Mouse (Mus musculus) heart, adult 18-20 months (tissue): ENCODE results near the gene Kif1b. TPM values are rescaled to one million over a fixed set of nuclear protein-coding genes. Genes with fewer than 3 reads are reported as not detected.
"Not testable (repeated sequence)": the region's sequence is repeated elsewhere in the genome, so short reads cannot be mapped to it uniquely, and the experiment has no call there.

Source experiments
- DNase-seq, 2 experiments: peaks; one replicate each; pipeline ENCODE4 v3.0.0; 2021 to 2022; ENCODE audit warnings: mixed read lengths in 1 of 2
- total RNA-seq, 2 experiments: library from RNA; stranded (reverse); gene quantifications; 2 replicates each; pipeline ENCODE4 v1.2.3; 2021

The Kif1b gene
- total RNA-seq, 2 experiments from 2014 or later, result 154 to 180 TPM

GRCm38 (mm10) chr4:149270541-149270940 lies 37.0 kb downstream of the Kif1b start:
- no peak for DNase-seq

DNA sequence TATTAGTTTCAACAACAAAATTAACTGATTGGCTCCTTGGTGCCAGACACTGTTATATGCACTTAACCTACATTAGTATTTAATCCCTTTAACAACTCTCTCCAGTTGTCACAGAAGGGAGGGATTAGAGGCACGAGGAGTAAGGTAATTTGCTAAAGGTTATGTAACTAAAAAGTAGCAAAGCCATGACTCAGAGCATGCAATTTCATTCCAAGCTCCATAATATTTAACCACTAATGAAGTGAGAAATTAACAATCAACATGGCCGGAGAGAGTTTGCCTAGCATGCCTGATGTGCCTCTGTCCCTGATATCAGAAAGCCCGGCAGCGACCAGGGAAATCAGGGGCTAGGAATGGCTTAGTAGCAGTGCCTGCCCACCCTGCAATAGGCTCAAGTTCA lies 38.5 kb downstream of the Kif1b start:
- DNase-seq, result no peak

GRCm38 (mm10) chr4:149264895-149265294 lies 42.6 kb downstream of the Kif1b start:
- DNase-seq, result no peak

GRCm38 (mm10) chr4:149263218-149263617 lies 44.3 kb downstream of the Kif1b start:
- no peak for DNase-seq

- no peak for DNase-seq
These were observed 46.0 kb downstream of the Kif1b start for GRCm38 (mm10) chr4:149261466-149261865.

DNA sequence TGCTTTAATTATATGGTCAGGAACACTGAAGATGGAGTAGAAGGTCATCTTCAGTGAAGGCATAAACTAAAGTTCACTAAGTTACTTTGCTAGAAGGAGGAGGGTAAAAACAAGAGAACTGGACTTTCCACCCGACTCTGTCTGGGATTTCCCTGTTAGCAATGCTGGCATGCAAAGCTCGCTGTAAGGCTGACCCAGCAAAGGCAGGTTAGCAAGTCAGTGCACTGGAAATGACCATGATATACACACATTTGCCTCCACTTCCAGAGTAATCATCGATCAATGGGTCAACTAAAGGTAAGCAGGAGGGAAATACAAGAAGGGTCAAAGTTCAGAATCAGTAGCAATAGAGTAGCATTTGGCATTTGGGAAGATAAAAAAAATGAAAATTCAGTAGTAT lies 46.6 kb downstream of the Kif1b start:
- no peak for DNase-seq

- no peak for DNase-seq
These were observed 48.0 kb downstream of the Kif1b start for GRCm38 (mm10) chr4:149259391-149260094.

DNA sequence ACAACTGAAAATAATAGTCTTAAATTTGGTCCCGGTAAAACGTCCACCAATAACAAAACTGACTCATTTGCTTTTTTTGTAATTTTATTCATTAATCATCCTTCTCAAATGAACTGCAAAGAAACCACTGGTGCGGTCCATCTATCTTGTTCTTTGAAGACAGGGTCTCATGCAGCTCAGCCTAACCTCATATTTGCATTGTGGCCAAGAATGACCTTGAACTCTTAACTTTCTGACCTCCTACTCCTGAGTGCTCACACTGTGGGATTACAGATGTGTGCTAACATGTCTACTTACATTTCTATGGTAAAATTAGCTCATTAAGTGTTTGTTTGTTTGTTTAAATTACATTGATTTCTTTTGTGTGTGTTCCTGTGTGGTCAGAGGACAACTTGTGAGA lies 48.6 kb downstream of the Kif1b start:
- DNase-seq, result no peak

- no peak for DNase-seq
These were observed 50.8 kb downstream of the Kif1b start for GRCm38 (mm10) chr4:149256511-149257300.

GRCm38 (mm10) chr4:149255277-149256270 lies 51.9 kb downstream of the Kif1b start:
- peak in 1 of 2 experiments; percentile 16 for DNase-seq

- DNase-seq, result no peak
These were observed 52.7 kb downstream of the Kif1b start for GRCm38 (mm10) chr4:149254827-149255226.

DNA sequence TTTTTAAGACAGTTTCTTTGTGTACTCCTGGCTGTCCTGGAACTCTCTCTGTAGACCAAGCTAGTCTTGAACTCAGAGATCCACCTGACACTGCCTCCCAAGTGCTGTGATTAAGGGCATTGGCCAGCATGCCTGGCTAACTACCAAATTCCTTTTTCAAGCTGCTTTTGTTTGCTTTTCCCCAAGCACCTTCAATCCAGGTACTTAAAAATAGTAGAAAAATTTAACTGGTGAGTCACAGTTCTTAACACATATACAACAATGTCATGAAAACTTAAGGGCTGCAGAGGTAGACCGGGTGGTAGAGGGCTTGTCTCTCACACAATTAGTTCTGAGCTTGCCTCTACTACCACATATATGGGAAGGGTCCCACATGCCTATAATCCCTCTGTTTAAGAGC lies 58.2 kb downstream of the Kif1b start:
- no peak for DNase-seq

DNA sequence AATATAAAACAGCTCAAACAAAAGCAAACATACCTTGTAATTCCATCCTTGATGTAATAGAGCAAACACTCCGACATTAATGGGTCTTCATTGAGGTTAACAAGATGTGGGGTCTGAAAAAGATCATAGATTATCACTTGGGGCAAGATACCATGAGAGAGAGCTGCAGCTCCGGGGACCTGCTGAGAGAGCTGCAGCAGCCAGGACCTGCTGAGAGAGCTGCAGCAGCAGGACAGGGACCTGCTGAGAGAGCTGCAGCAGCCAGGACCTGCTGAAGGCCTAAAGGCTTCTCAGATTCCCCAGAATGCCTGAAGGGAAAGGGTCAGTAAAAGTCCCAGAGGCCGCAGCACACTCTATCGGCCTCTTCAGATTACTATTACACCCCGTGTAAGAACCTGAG lies 59.7 kb downstream of the Kif1b start:
- no peak for DNase-seq

DNA sequence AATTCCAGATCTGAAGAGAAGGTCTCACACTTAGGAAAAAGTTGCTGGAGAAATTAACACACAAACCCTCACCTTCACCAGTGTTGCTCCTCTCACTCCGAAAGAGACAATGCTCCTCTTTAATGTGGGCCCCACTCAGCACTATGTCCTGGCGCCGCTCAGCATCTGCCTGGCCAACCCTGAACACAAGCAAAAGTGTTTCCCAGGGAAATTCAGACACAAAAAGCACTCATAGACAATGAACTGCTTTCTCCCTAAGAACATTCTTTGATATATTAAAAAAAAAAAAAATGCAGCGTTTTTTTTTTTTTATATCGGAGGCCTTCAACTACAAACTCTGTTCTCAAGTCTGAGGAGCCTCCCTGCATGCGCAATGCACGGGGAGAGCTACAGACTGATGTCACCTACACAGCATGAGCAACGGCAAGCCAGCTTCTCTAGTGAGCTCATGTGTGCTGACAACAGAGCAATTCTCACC lies 60.3 kb downstream of the Kif1b start:
- no peak for DNase-seq

- no peak for DNase-seq
These were observed 60.8 kb downstream of the Kif1b start for GRCm38 (mm10) chr4:149246578-149247155.

- DNase-seq, result peak; percentile 29 to 42
These were observed 70.5 kb downstream of the Kif1b start for GRCm38 (mm10) chr4:149237011-149237410.

- peak; percentile 26 to 70 for DNase-seq
These were observed 73.6 kb downstream of the Kif1b start for GRCm38 (mm10) chr4:149233938-149234337.

- DNase-seq, result not testable (repeated sequence)
These were observed 78.8 kb downstream of the Kif1b start for GRCm38 (mm10) chr4:149228682-149229081.

DNA sequence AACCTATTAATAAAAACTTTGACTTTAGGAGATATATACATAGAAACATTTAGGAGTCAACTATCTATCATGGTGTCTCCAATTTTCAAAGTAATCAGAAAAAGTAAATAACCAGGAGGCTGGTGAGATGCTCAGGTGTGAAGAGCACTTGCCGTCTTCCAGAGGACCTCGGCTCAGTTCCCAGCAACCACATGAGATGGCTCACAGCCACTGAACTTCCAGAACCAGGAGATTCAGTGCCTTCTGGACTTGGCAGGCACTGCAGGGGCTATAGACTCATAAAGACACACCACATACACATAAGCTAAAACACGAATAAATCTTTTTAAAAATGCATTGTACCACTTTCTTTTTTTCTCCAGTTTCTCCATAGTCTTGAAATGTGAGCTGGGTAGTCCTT lies 79.2 kb downstream of the Kif1b start:
- DNase-seq, result no peak

- DNase-seq, result no peak
These were observed 81.2 kb downstream of the Kif1b start for GRCm38 (mm10) chr4:149226311-149226710.

- no peak for DNase-seq
These were observed 84.0 kb downstream of the Kif1b start for GRCm38 (mm10) chr4:149223453-149223852.

GRCm38 (mm10) chr4:149220481-149220880 lies 87.0 kb downstream of the Kif1b start:
- no peak for DNase-seq
